ENCODE assay signal across 9 mouse cellular contexts in the genomic region with DNA sequence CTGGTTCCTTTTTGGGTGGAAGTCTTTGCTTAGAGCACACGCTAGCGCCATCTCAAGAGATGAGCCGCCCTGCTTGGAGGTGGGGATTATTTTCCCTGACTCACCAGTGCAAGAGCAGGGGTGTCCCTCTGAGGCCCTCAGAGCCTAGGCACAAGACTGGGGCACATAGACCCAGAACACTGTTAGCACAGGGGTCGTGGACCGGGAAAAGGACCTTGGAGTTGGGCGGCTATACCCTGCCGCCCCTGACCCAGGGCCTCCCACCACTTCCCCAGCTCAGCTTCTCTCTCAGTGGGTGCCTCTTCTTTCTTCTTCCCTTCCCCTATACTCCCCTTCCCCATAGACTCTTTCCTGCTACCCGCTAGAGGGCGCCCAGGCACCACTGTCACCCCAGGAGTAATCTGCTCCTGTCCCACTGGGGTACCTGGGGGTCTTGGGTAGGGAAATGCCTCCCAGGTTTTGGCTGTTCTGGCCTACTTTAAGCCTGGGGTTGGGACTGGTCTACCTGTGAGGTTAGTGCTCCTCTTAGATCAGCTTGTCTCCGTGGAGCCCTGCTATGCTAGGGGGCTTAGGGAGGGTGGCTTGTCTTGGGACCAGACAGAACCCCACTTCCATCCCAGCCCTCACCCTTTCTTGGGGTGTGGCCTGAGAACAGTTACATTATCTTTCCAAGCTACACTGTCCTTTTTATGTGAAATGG. TPM values are rescaled to one million over a fixed set of nuclear protein-coding genes. Genes with fewer than 3 reads are reported as not detected.
DNase-seq lines count a peak whose midpoint lies in the region; ATAC-seq lines count a peak whose summit lies in the region.
"Had no signal": no experiment of that assay in that cellular context is flagged by ENCODE, and none has a peak within 500 bp of the region (broad histone marks: within the 10 kb centered on the region; RNA-seq: fewer than 3 reads in every experiment).

No protein-coding gene starts in this region.

- no peak overlapping the region for H3K27ac ChIP-seq in limb, embryonic 11.5 days (replicated peaks; ENCODE audit: low read depth, low read length)

- H3K4me1 ChIP-seq in limb, embryonic 11.5 days (ENCODE audit: control insufficient read depth, insufficient read depth, low read length), result peaks cover 12% of the 10 kb centered on the region

- H3K9me3 ChIP-seq in limb, embryonic 11.5 days (ENCODE audit: control insufficient read depth, low read length), result no peaks in the 10 kb centered on the region

- ATAC-seq in cerebellum, adult (ENCODE audit: insufficient number of reproducible peaks, low FRiP score, low TSS enrichment), result no peak
- no peak for ATAC-seq in limb, embryonic 11.5 days (ENCODE audit: insufficient number of reproducible peaks, low FRiP score, low TSS enrichment, low read depth)
- ATAC-seq in erythroid progenitor cell, adult 5-6 weeks (replicated peaks; ENCODE audit: low FRiP score, poor library complexity, severe bottlenecking), result no peak; the same call in 1 of the 2 replicates

- peak overlapping the region; percentile 15; the same call in 1 of the 2 replicates for H3K4me2 ChIP-seq in limb, embryonic 11.5 days (ENCODE audit: low read depth, severe bottlenecking)

- no peaks in the 10 kb centered on the region for H3K36me3 ChIP-seq in limb, embryonic 11.5 days (ENCODE audit: control insufficient read depth, insufficient read depth, low read length)

- peaks cover 9% of the 10 kb centered on the region; the same call in 1 of the 2 replicates for H3K27me3 ChIP-seq in limb, embryonic 11.5 days (ENCODE audit: control insufficient read depth, insufficient read depth, low read length)

- no peak overlapping the region for H3K4me3 ChIP-seq in limb, embryonic 11.5 days (ENCODE audit: low read depth, low read length)

- 2% methylated on average over 10 of the region's 10 CpGs for WGBS in limb, embryonic 11.5 days

- DNase-seq in cerebellum, postnatal 4 days (ENCODE audit: low spot score in 2 of 2), result peak; percentile 44 to 62
- DNase-seq in thymus, postnatal 14 days, result peak; percentile 14
- DNase-seq in thymus, adult 18-20 months, result no peak
- DNase-seq in heart, postnatal 4 days, result peak; percentile 47
- peak; percentile 61 for DNase-seq in limb, embryonic 11.5 days (ENCODE audit: low spot score)
- peak; percentile 75 for DNase-seq in retina, postnatal 1 day

- no peak overlapping the region for H3K9ac ChIP-seq in limb, embryonic 11.5 days (ENCODE audit: low read length)

RNA-seq across cellular contexts. Expression of gene Camk2n1, which starts 51.2 kb away (rescaled TPM):
- 1 to 10 TPM; 6.8 to 8.0 TPM for total RNA-seq in heart, postnatal 4 days (2021)
- 0.99 and 1.0 TPM in 2 replicates for polyA plus RNA-seq in limb, embryonic 11.5 days (2014; fragmentation: Nextera tagmentation; extraction: Ambion mirVana)
- 0.42 TPM in 1 of 2 replicates, not detected in the other for total RNA-seq in erythroid progenitor cell, adult 5-6 weeks (2015; ENCODE audit: low replicate concordance)
- total RNA-seq in erythroid progenitor cell, adult 5-6 weeks (2017; ENCODE audit: low replicate concordance), result 0.30 TPM in 1 of 2 replicates, not detected in the other
- total RNA-seq: MEL had no signal

Comparison
In these comparisons a context has a peak if more than half of its experiments do, and no peak if none do; other contexts are left out.
1. DNase-seq: peak in cerebellum, postnatal 4 days (2 of 2), thymus, postnatal 14 days (single experiment), heart, postnatal 4 days (single experiment), limb, embryonic 11.5 days (single experiment) and retina, postnatal 1 day (single experiment); none in thymus, adult 18-20 months (0 of 2).
2. RNA of gene Camk2n1, which starts 51.2 kb away (total RNA-seq): 6.8 to 8.0 TPM in heart, postnatal 4 days; 0.30 to 0.42 TPM in erythroid progenitor cell, adult 5-6 weeks; every median in the first group is over 4 times any median in the second.